Mouse (Mus musculus) central nervous system, embryonic 11.5 days (tissue): ENCODE results near the gene Arl14. TPM values are rescaled to one million over a fixed set of nuclear protein-coding genes. Genes with fewer than 3 reads are reported as not detected.

ENCODE experiments used
- polyA plus RNA-seq: library from polyadenylated mRNA; depleted of rRNA; stranded (reverse); fragments of >200 nt; gene quantifications from 2 replicates; pipeline ENCODE4 v1.2.3, GENCODE M21; 2012; rRNA removed

The Arl14 gene
- not detected in 2 replicates for polyA plus RNA-seq

GRCm38 (mm10) chr3:69221806-69222501, at the start of gene Arl14:
Gene Arl14, plus strand, starts transcription at chr3:69222419.

Other genes with a start within 250 kb of the Arl14 start
- gene Ift80, start 217.8 kb upstream of the Arl14 start, polyA plus RNA-seq: 21.9 and 27.0 TPM in 2 replicates
- 91.4 and 92.1 TPM in 2 replicates for gene Smc4, start 217.7 kb upstream of the Arl14 start, polyA plus RNA-seq
- 40.6 and 63.3 TPM in 2 replicates for gene Trim59, start 177.7 kb upstream of the Arl14 start, polyA plus RNA-seq
- 35.8 and 40.9 TPM in 2 replicates for gene Kpna4, start 95.3 kb upstream of the Arl14 start, polyA plus RNA-seq
- 7.4 and 9.4 TPM in 2 replicates for gene Ppm1l, start 94.4 kb downstream of the Arl14 start, polyA plus RNA-seq